Mouse (Mus musculus): ENCODE measurements at regions not wholly inside any gene's neighbourhood (a gene's known extent, or its start where the extent isn't known, plus 50 kb on each side); places are given as distances from the start of the nearest gene placed in this dataset.
A peak's percentile ranks its signal among the peaks of the same experiment; 100 is the strongest.

DNA sequence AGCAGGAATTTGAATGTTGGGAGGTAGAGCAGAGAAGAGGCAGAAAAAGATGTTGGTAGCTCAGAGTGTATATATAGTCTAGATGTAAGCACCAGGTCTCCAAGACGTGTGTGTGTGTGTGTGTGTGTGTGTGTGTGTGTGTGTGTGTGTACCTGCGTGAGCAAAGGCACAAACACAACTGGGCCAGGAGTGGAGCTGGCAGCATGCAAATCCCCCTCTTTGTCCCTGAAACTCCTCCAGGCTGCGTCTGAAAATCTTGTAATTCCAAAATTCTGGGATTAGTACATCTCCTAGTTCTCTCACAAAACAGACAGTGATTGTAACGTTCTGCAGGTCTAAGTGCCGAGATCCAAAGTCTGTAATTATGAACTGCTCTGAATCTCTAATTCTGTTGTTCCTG lies 137.8 kb upstream of the Gm12830 start:
- Histone ChIP-seq H3K36me3 (ENCODE audit: control insufficient read depth, insufficient read depth, low read length, poor library complexity, severe bottlenecking) (no peaks in the 10 kb centered on the region), H3K27ac (ENCODE audit: insufficient read depth, low read depth, low read length, poor library complexity, severe bottlenecking) (no peak overlapping the region), H3K4me3 (ENCODE audit: insufficient read depth in 1 of 2, low read depth in 1 of 2, low read length in 2 of 2, poor library complexity in 1 of 2, severe bottlenecking in 1 of 2) (no peak overlapping the region), H3K9ac (ENCODE audit: insufficient read depth, low read depth, low read length, poor library complexity, severe bottlenecking) (no peak overlapping the region), H3K9me3 (ENCODE audit: control insufficient read depth, insufficient read depth, low read depth, low read length) (no peaks in the 10 kb centered on the region), H3K4me1 (ENCODE audit: control insufficient read depth in 2 of 2, insufficient read depth in 2 of 2, low read length in 2 of 2, poor library complexity in 1 of 2) (no peaks in the 10 kb centered on the region)
- in situ Hi-C loops (cut with MboI; ENCODE audit: low sequenced_read_pairs in 2 of 2, unreplicated experiment in 2 of 2), result no loop called here
- TF ChIP-seq MAFK (IDR thresholded peaks at IDR 0.05; ENCODE audit: insufficient read depth, low read depth, low read length) (no peak), ZC3H11A (IDR thresholded peaks at IDR 0.05; ENCODE audit: borderline replicate concordance, low read depth, low read length) (no peak), CHD2 (IDR thresholded peaks at IDR 0.05; ENCODE audit: low read depth, low read length) (no peak), HCFC1 (IDR thresholded peaks at IDR 0.05; ENCODE audit: borderline replicate concordance, insufficient read depth, low read length) (no peak), ZNF384 (IDR thresholded peaks at IDR 0.05; ENCODE audit: low read depth, low read length) (no peak)
- no peak for DNase-seq (ENCODE audit: low read depth, low spot score)

DNA sequence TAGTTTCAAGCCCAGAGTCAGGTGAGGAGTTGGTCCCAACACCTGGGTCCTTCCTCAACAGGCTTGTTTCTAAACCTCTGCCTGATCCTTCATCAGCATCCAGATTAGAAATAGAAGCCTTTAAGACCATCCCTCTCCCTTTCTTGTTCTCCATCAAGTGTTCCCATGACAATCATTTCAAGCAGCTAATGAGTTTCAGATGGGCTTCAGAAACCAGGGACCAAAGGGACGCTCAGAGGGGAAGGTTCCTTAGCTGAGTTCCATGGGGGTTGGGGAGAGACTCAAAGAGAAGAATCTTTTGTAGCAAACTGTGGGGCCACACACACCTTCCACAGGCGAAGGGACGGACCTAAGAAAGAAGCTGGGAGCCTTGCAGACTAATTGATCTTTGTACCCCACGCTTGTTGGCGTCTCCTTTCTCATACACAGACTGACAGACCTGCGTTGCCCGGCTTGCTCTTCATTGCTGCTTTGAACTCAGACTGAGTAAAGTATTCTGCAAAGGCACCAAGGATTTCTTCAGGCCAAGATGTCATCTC lies 136.6 kb upstream of the Gm12830 start:
- no peak overlapping the region for H3K4me3 ChIP-seq (ENCODE audit: insufficient read depth in 1 of 2, low read depth in 1 of 2, low read length in 2 of 2, poor library complexity in 1 of 2, severe bottlenecking in 1 of 2)
- in situ Hi-C loops (cut with MboI; ENCODE audit: low sequenced_read_pairs in 2 of 2, unreplicated experiment in 2 of 2), result no loop called here
- H3K9me3 ChIP-seq (ENCODE audit: control insufficient read depth, insufficient read depth, low read depth, low read length), result no peaks in the 10 kb centered on the region
- no peaks in the 10 kb centered on the region for H3K36me3 ChIP-seq (ENCODE audit: control insufficient read depth, insufficient read depth, low read length, poor library complexity, severe bottlenecking)
- H3K4me1 ChIP-seq (ENCODE audit: control insufficient read depth in 2 of 2, insufficient read depth in 2 of 2, low read length in 2 of 2, poor library complexity in 1 of 2), result no peaks in the 10 kb centered on the region
- no peak overlapping the region for H3K9ac ChIP-seq (ENCODE audit: insufficient read depth, low read depth, low read length, poor library complexity, severe bottlenecking)
- no peak for TF ChIP-seq ZNF384 (IDR thresholded peaks at IDR 0.05; ENCODE audit: low read depth, low read length)
- no peak for TF ChIP-seq HCFC1 (IDR thresholded peaks at IDR 0.05; ENCODE audit: borderline replicate concordance, insufficient read depth, low read length)
- no peak for TF ChIP-seq ZC3H11A (IDR thresholded peaks at IDR 0.05; ENCODE audit: borderline replicate concordance, low read depth, low read length)
- no peak for TF ChIP-seq CHD2 (IDR thresholded peaks at IDR 0.05; ENCODE audit: low read depth, low read length)
- no peak for TF ChIP-seq MAFK (IDR thresholded peaks at IDR 0.05; ENCODE audit: insufficient read depth, low read depth, low read length)
- H3K27ac ChIP-seq (ENCODE audit: insufficient read depth, low read depth, low read length, poor library complexity, severe bottlenecking), result no peak overlapping the region
- DNase-seq (ENCODE audit: low read depth, low spot score), result no peak

GRCm38 (mm10) chr4:114685454-114685853 lies 136.1 kb upstream of the Gm12830 start:
- no peak overlapping the region for H3K9ac ChIP-seq (ENCODE audit: insufficient read depth, low read depth, low read length, poor library complexity, severe bottlenecking)
- H3K27ac ChIP-seq (ENCODE audit: insufficient read depth, low read depth, low read length, poor library complexity, severe bottlenecking), result no peak overlapping the region

GRCm38 (mm10) chr4:114686091-114686490 lies 135.4 kb upstream of the Gm12830 start:
- Histone ChIP-seq H3K36me3 (ENCODE audit: control insufficient read depth, insufficient read depth, low read length, poor library complexity, severe bottlenecking) (no peaks in the 10 kb centered on the region), H3K27ac (ENCODE audit: insufficient read depth, low read depth, low read length, poor library complexity, severe bottlenecking) (no peak overlapping the region), H3K9ac (ENCODE audit: insufficient read depth, low read depth, low read length, poor library complexity, severe bottlenecking) (no peak overlapping the region; the same call in 1 of the 2 replicates), H3K4me1 (ENCODE audit: control insufficient read depth in 2 of 2, insufficient read depth in 2 of 2, low read length in 2 of 2, poor library complexity in 1 of 2) (no peaks in the 10 kb centered on the region), H3K9me3 (ENCODE audit: control insufficient read depth, insufficient read depth, low read depth, low read length) (no peaks in the 10 kb centered on the region), H3K4me3 (ENCODE audit: insufficient read depth in 1 of 2, low read depth in 1 of 2, low read length in 2 of 2, poor library complexity in 1 of 2, severe bottlenecking in 1 of 2) (no peak overlapping the region)
- no peak for TF ChIP-seq MAFK (IDR thresholded peaks at IDR 0.05; ENCODE audit: insufficient read depth, low read depth, low read length)
- no peak for TF ChIP-seq CHD2 (IDR thresholded peaks at IDR 0.05; ENCODE audit: low read depth, low read length)
- no peak for TF ChIP-seq HCFC1 (IDR thresholded peaks at IDR 0.05; ENCODE audit: borderline replicate concordance, insufficient read depth, low read length)
- no peak for TF ChIP-seq ZNF384 (IDR thresholded peaks at IDR 0.05; ENCODE audit: low read depth, low read length)
- no peak for TF ChIP-seq ZC3H11A (IDR thresholded peaks at IDR 0.05; ENCODE audit: borderline replicate concordance, low read depth, low read length)
- DNase-seq (ENCODE audit: low read depth, low spot score), result no peak
- in situ Hi-C loops (cut with MboI; ENCODE audit: low sequenced_read_pairs in 2 of 2, unreplicated experiment in 2 of 2), result no loop called here

More at GRCm38 (mm10) chr4:114685454-114685853, 136.1 kb upstream of the Gm12830 start:
- Histone ChIP-seq H3K9me3 (ENCODE audit: control insufficient read depth, insufficient read depth, low read depth, low read length) (no peaks in the 10 kb centered on the region), H3K36me3 (ENCODE audit: control insufficient read depth, insufficient read depth, low read length, poor library complexity, severe bottlenecking) (no peaks in the 10 kb centered on the region), H3K4me1 (ENCODE audit: control insufficient read depth in 2 of 2, insufficient read depth in 2 of 2, low read length in 2 of 2, poor library complexity in 1 of 2) (no peaks in the 10 kb centered on the region), H3K4me3 (ENCODE audit: insufficient read depth in 1 of 2, low read depth in 1 of 2, low read length in 2 of 2, poor library complexity in 1 of 2, severe bottlenecking in 1 of 2) (no peak overlapping the region)
- no peak for TF ChIP-seq MAFK (IDR thresholded peaks at IDR 0.05; ENCODE audit: insufficient read depth, low read depth, low read length)
- no peak for TF ChIP-seq ZNF384 (IDR thresholded peaks at IDR 0.05; ENCODE audit: low read depth, low read length)
- no peak for TF ChIP-seq HCFC1 (IDR thresholded peaks at IDR 0.05; ENCODE audit: borderline replicate concordance, insufficient read depth, low read length)
- TF ChIP-seq ZC3H11A (IDR thresholded peaks at IDR 0.05; ENCODE audit: borderline replicate concordance, low read depth, low read length), result no peak
- TF ChIP-seq CHD2 (IDR thresholded peaks at IDR 0.05; ENCODE audit: low read depth, low read length), result no peak
- peak; percentile 46 for DNase-seq (ENCODE audit: low read depth, low spot score)
- in situ Hi-C loops (cut with MboI; ENCODE audit: low sequenced_read_pairs in 2 of 2, unreplicated experiment in 2 of 2), result no loop called here

Measured in ES-E14 (cell line).